Mouse (Mus musculus): ENCODE results near the gene Gnat1. TPM values are rescaled to one million over a fixed set of nuclear protein-coding genes. Genes with fewer than 3 reads are reported as not detected.

Gene Gnat1
- total RNA-seq, 1 experiment: 1.2 TPM

DNA sequence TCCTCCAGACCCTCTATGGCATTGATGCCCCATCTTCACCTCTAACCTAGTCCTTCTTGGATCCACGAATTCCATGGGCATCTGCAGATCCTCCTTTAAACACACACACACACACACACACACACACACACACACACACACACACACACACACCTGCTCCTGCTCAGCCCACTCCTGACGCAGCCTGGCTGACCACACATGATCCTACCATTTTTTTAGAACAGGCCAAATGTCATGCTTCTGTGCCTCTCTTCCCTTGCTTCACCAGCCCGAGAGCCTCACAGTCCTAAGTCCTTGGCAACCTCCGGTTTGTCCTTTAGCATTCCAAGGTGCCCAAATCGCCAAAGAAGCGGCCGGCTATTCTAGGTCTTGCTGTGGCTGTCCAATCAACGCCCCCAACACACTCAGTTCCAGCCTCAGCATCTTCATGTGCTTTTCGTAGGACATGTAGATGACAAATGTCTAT lies 10.0 kb downstream of the Gnat1 start, which contains the start of gene Slc38a3:
TSS of gene Slc38a3 (minus strand) at position 51 of the 466 bp plus-strand sequence.
- H3K9me3 ChIP-seq (ENCODE audit: control insufficient read depth, insufficient read depth, low read depth, low read length): no peaks in the 10 kb centered on the region
- no peak within 1 kb of the TSS for H3K9ac ChIP-seq (ENCODE audit: insufficient read depth, low read depth, low read length, poor library complexity, severe bottlenecking)
- TF ChIP-seq HCFC1 (IDR thresholded peaks at IDR 0.05; ENCODE audit: borderline replicate concordance, insufficient read depth, low read length): no peak
- no peak for TF ChIP-seq ZNF384 (IDR thresholded peaks at IDR 0.05; ENCODE audit: low read depth, low read length)
- no peak within 1 kb of the TSS for H3K4me3 ChIP-seq (ENCODE audit: insufficient read depth in 1 of 2, low read depth in 1 of 2, low read length in 2 of 2, poor library complexity in 1 of 2, severe bottlenecking in 1 of 2)
- in situ Hi-C loops (cut with MboI; ENCODE audit: low sequenced_read_pairs in 2 of 2, unreplicated experiment in 2 of 2): no loop called here
- H3K36me3 ChIP-seq (ENCODE audit: control insufficient read depth, insufficient read depth, low read length, poor library complexity, severe bottlenecking): no peaks in the 10 kb centered on the region
- no peak within 1 kb of the TSS for H3K27ac ChIP-seq (ENCODE audit: insufficient read depth, low read depth, low read length, poor library complexity, severe bottlenecking)
- no peak for DNase-seq (ENCODE audit: low read depth, low spot score)
- H3K4me1 ChIP-seq (ENCODE audit: control insufficient read depth in 2 of 2, insufficient read depth in 2 of 2, low read length in 2 of 2, poor library complexity in 1 of 2): peaks cover 0 to 5% of the 10 kb centered on the region in 2 experiments; a peak in 1 of 4 replicates

- Histone ChIP-seq H3K27ac (ENCODE audit: insufficient read depth, low read depth, low read length, poor library complexity, severe bottlenecking) (no peak overlapping the region), H3K9me3 (ENCODE audit: control insufficient read depth, insufficient read depth, low read depth, low read length) (no peaks in the 10 kb centered on the region), H3K36me3 (ENCODE audit: control insufficient read depth, insufficient read depth, low read length, poor library complexity, severe bottlenecking) (no peaks in the 10 kb centered on the region), H3K4me1 (ENCODE audit: control insufficient read depth in 2 of 2, insufficient read depth in 2 of 2, low read length in 2 of 2, poor library complexity in 1 of 2) (peaks cover 0 to 5% of the 10 kb centered on the region in 2 experiments; a peak in 1 of 4 replicates), H3K4me3 (ENCODE audit: insufficient read depth in 1 of 2, low read depth in 1 of 2, low read length in 2 of 2, poor library complexity in 1 of 2, severe bottlenecking in 1 of 2) (no peak overlapping the region), H3K9ac (ENCODE audit: insufficient read depth, low read depth, low read length, poor library complexity, severe bottlenecking) (no peak overlapping the region)
- in situ Hi-C loops (cut with MboI; ENCODE audit: low sequenced_read_pairs in 2 of 2, unreplicated experiment in 2 of 2): no loop called here
- TF ChIP-seq HCFC1 (IDR thresholded peaks at IDR 0.05; ENCODE audit: borderline replicate concordance, insufficient read depth, low read length) (no peak), MAFK (IDR thresholded peaks at IDR 0.05; ENCODE audit: insufficient read depth, low read depth, low read length) (no peak), CHD2 (IDR thresholded peaks at IDR 0.05; ENCODE audit: low read depth, low read length) (no peak), ZNF384 (IDR thresholded peaks at IDR 0.05; ENCODE audit: low read depth, low read length) (no peak), ZC3H11A (IDR thresholded peaks at IDR 0.05; ENCODE audit: borderline replicate concordance, low read depth, low read length) (no peak)
- no peak for DNase-seq (ENCODE audit: low read depth, low spot score)
These were observed 10.6 kb downstream of the Gnat1 start for GRCm38 (mm10) chr9:107668916-107669315.

DNA sequence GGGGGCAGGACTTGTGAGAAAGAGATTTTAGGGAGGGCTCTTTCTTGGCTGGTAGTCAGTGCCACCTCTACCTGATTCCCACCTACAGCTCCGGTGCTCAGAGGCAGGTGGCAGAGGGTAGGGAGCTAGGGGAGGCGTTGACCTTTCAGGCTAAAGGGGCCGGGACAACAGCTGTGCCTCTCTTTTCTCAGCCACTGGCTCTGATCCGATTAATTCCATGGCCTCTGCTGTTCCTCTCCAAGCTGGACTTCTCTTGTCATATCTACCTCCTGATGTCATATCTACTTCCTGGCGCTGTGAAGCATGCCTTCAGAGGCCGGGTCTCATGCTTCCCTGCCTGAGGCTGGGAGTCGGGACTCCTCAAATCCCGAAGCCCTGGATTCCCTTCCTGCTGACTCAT lies 11.5 kb downstream of the Gnat1 start:
- H3K36me3 ChIP-seq (ENCODE audit: control insufficient read depth, insufficient read depth, low read length, poor library complexity, severe bottlenecking): no peaks in the 10 kb centered on the region
- no peak for DNase-seq (ENCODE audit: low read depth, low spot score)
- H3K9me3 ChIP-seq (ENCODE audit: control insufficient read depth, insufficient read depth, low read depth, low read length): no peaks in the 10 kb centered on the region
- H3K4me1 ChIP-seq (ENCODE audit: control insufficient read depth in 2 of 2, insufficient read depth in 2 of 2, low read length in 2 of 2, poor library complexity in 1 of 2): peaks cover 0 to 12% of the 10 kb centered on the region in 2 experiments; a peak in 1 of 4 replicates
- H3K4me3 ChIP-seq (ENCODE audit: insufficient read depth in 1 of 2, low read depth in 1 of 2, low read length in 2 of 2, poor library complexity in 1 of 2, severe bottlenecking in 1 of 2): no peak overlapping the region
- no peak for TF ChIP-seq CHD2 (IDR thresholded peaks at IDR 0.05; ENCODE audit: low read depth, low read length)
- TF ChIP-seq HCFC1 (IDR thresholded peaks at IDR 0.05; ENCODE audit: borderline replicate concordance, insufficient read depth, low read length): no peak
- no peak for TF ChIP-seq ZNF384 (IDR thresholded peaks at IDR 0.05; ENCODE audit: low read depth, low read length)
- no peak for TF ChIP-seq ZC3H11A (IDR thresholded peaks at IDR 0.05; ENCODE audit: borderline replicate concordance, low read depth, low read length)
- TF ChIP-seq MAFK (IDR thresholded peaks at IDR 0.05; ENCODE audit: insufficient read depth, low read depth, low read length): no peak
- in situ Hi-C loops (cut with MboI; ENCODE audit: low sequenced_read_pairs in 2 of 2, unreplicated experiment in 2 of 2): no loop called here
- H3K27ac ChIP-seq (ENCODE audit: insufficient read depth, low read depth, low read length, poor library complexity, severe bottlenecking): no peak overlapping the region
- H3K9ac ChIP-seq (ENCODE audit: insufficient read depth, low read depth, low read length, poor library complexity, severe bottlenecking): no peak overlapping the region

DNA sequence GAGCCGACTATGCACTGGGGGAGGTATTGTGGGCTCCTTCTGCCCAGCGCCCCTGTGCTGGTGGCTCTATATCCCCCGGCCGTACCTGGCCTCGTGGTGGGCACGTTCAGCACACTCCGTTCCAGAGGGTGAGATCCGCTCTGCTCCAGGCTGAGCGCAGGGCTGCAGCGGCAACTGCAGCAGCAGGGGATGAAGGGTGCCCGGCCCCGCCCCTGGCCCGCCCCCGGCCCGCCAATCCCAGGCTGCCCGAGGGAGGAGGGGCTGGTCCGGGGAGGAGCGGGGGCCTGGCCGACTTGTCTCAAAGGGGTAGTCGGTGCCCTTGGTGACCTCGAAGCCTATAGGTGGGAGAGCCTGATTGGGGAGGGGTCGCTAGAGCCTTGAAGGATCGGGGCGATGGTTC lies 12.3 kb downstream of the Gnat1 start:
- no peak overlapping the region for H3K27ac ChIP-seq (ENCODE audit: insufficient read depth, low read depth, low read length, poor library complexity, severe bottlenecking)
- in situ Hi-C loops (cut with MboI; ENCODE audit: low sequenced_read_pairs in 2 of 2, unreplicated experiment in 2 of 2): no loop called here
- DNase-seq (ENCODE audit: low read depth, low spot score): peak; percentile 54
- H3K4me1 ChIP-seq (ENCODE audit: control insufficient read depth in 2 of 2, insufficient read depth in 2 of 2, low read length in 2 of 2, poor library complexity in 1 of 2): peaks cover 0 to 13% of the 10 kb centered on the region in 2 experiments; a peak in 1 of 4 replicates
- peak overlapping the region; percentile 9; the same call in 1 of the 2 replicates for H3K9ac ChIP-seq (ENCODE audit: insufficient read depth, low read depth, low read length, poor library complexity, severe bottlenecking)
- no peaks in the 10 kb centered on the region for H3K9me3 ChIP-seq (ENCODE audit: control insufficient read depth, insufficient read depth, low read depth, low read length)
- no peaks in the 10 kb centered on the region for H3K36me3 ChIP-seq (ENCODE audit: control insufficient read depth, insufficient read depth, low read length, poor library complexity, severe bottlenecking)
- peak overlapping the region; percentile 62 to 63 for H3K4me3 ChIP-seq (ENCODE audit: insufficient read depth in 1 of 2, low read depth in 1 of 2, low read length in 2 of 2, poor library complexity in 1 of 2, severe bottlenecking in 1 of 2)
- no peak for TF ChIP-seq ZC3H11A (IDR thresholded peaks at IDR 0.05; ENCODE audit: borderline replicate concordance, low read depth, low read length)

GRCm38 (mm10) chr9:107666751-107667205 lies 12.7 kb downstream of the Gnat1 start:
- no peak for DNase-seq (ENCODE audit: low read depth, low spot score)
- no peaks in the 10 kb centered on the region for H3K36me3 ChIP-seq (ENCODE audit: control insufficient read depth, insufficient read depth, low read length, poor library complexity, severe bottlenecking)
- no peaks in the 10 kb centered on the region for H3K9me3 ChIP-seq (ENCODE audit: control insufficient read depth, insufficient read depth, low read depth, low read length)
- no peak overlapping the region for H3K27ac ChIP-seq (ENCODE audit: insufficient read depth, low read depth, low read length, poor library complexity, severe bottlenecking)
- H3K4me3 ChIP-seq (ENCODE audit: insufficient read depth in 1 of 2, low read depth in 1 of 2, low read length in 2 of 2, poor library complexity in 1 of 2, severe bottlenecking in 1 of 2): peak overlapping the region; percentile 62 to 63
- TF ChIP-seq CHD2 (IDR thresholded peaks at IDR 0.05; ENCODE audit: low read depth, low read length): no peak
- no peak for TF ChIP-seq HCFC1 (IDR thresholded peaks at IDR 0.05; ENCODE audit: borderline replicate concordance, insufficient read depth, low read length)
- no peak for TF ChIP-seq MAFK (IDR thresholded peaks at IDR 0.05; ENCODE audit: insufficient read depth, low read depth, low read length)
- no peak for TF ChIP-seq ZNF384 (IDR thresholded peaks at IDR 0.05; ENCODE audit: low read depth, low read length)
- no peak for TF ChIP-seq ZC3H11A (IDR thresholded peaks at IDR 0.05; ENCODE audit: borderline replicate concordance, low read depth, low read length)
- H3K4me1 ChIP-seq (ENCODE audit: control insufficient read depth in 2 of 2, insufficient read depth in 2 of 2, low read length in 2 of 2, poor library complexity in 1 of 2): peaks cover 0 to 13% of the 10 kb centered on the region in 2 experiments; a peak in 1 of 4 replicates
- H3K9ac ChIP-seq (ENCODE audit: insufficient read depth, low read depth, low read length, poor library complexity, severe bottlenecking): peak overlapping the region; percentile 9
- in situ Hi-C loops (cut with MboI; ENCODE audit: low sequenced_read_pairs in 2 of 2, unreplicated experiment in 2 of 2): no loop called here

Measured in ES-E14 (cell line).